Mouse (Mus musculus) frontal cortex, adult 2 months (tissue): ENCODE results near the gene Fam110c. TPM values are rescaled to one million over a fixed set of nuclear protein-coding genes. Genes with fewer than 3 reads are reported as not detected.
"Not testable (repeated sequence)": the region's sequence is repeated elsewhere in the genome, so short reads cannot be mapped to it uniquely, and the experiment has no call there.

Source experiments
- DNase-seq, 2 experiments: peaks; one replicate each; pipeline ENCODE4 v3.0.0; 2022; ENCODE audit warnings: low spot score in 1 of 2; ENCODE audit errors: extremely low spot score in 1 of 2
- polyA plus RNA-seq: library from polyadenylated mRNA; depleted of rRNA; stranded (reverse); fragments of >200 nt; gene quantifications from 2 replicates; pipeline ENCODE4 v1.2.3, GENCODE M21; 2012; rRNA removed

The Fam110c gene
- polyA plus RNA-seq = 0.57 and 0.70 TPM in 2 replicates

DNA sequence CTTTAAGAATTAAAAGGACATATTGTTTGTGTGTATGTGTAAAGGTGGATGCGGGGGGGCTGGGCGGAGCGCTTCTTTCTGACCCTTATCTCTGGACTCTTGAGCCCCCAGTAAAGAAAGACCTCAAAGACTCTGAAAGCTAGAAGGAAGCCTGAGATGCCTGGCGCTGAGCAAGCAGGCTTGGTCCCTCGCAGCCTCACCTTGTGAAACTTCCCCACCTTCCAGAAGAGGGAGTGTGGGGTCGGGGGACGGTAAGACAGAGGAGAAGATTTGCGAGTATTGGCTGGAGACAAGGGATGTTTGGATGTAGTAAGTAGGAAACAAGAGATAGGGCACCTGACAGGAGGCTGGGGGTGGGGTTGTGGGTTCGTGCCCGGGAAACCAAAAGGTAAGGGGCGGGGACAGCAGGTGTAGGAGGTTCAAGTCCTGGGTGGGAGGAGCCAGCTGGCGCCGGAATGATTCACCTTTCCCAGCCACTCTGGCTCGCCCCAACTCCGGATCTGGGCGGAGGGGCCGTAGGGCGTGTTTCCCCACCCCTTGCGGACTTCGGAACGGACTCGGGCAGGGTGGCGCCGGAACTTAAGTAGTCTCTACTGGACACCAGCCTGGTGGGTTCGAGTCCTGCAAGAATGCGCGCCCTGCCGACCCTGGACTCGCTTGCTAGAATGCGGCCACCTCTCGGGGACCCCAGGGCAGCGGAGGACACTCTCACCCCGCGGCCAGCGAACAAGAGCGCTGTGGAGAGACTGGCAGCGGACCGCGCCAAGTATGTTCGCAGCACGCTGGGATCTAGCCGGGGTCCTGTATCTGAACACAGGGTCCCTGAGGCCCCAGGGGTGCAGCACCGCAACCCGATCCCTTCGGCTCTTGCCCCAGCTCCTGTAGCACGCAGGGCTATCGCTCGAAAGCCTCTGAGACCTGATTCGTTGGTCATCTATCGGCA is at the start of gene Fam110c:
Gene Fam110c (plus strand): TSS at position 450 of the 943 bp plus-strand sequence.
- DNase-seq = no peak

GRCm38 (mm10) chr12:31026423-31026822 is 47.2 kb upstream of the Fam110c start:
- no peak for DNase-seq

- DNase-seq = no peak
Measured at GRCm38 (mm10) chr12:31052066-31052465, 21.6 kb upstream of the Fam110c start.

DNA sequence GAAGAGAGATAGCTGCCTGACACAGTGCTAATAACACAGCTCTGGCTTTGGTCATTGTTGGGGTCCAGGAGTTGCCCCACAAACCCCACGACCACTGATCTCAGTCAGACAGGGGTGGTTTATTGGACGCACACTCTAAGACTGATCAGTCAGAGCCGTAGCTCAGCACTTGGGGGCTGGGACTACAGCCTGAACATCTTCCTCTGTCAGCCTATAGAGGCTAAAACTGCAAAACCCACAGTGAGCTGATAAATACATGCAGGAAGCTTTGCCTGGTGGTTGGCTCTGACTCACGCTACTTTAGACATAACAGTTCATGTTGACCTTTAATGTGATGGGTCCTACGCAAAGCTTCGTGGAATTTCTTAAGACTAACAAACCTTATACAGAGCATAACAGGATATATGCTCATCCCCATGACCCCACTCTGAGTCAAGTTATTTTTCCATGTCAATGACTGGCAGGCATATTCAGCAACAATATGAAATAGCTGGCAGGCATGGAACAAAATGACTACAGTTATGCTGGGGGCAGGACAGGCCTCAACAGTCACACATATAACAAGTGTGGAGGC is 17.3 kb upstream of the Fam110c start:
- DNase-seq = no peak

DNA sequence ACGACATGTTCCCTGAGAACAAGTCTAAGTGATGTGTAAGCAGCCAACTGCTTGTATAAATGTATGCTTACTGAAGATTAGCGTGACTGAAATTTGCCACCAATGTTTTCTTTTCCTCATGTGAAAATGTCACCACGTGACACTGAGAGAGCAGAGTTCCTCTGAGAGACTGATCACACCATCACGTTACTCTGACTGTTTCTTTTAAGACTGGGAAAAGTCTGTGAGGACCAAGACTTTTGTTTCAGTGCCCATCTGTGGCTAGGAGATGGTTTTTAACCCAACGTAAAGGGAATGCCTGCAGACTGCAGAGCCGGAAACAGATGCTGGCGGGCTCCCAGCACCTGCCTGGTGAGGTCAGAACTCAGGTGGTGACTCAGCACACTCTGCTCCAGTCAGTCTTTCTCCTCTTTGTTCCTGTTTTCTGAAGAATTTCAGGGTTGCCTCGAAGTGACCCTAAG is 14.2 kb upstream of the Fam110c start:
- DNase-seq = no peak

- no peak for DNase-seq
Measured at GRCm38 (mm10) chr12:31060245-31060644, 13.4 kb upstream of the Fam110c start.

DNA sequence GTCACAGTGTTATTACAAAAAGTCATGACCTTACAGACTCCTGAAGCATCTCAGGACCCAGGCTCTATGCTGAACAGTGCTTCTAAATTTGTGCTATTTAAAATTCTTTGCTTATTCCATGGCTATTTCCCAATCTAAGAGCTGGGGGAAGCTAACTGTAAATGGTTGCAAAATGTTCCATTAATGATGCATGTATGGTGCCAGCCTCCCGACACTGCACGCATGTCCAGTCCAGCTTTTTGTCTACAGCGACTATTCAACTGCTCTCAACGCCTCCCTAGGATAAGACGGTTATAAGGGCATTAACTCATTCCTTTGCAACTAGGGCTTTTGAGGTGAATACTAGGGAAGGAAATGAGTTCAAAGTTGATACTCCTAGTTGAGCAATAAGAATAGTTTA is 2.4 kb upstream of the Fam110c start:
- no peak for DNase-seq

DNA sequence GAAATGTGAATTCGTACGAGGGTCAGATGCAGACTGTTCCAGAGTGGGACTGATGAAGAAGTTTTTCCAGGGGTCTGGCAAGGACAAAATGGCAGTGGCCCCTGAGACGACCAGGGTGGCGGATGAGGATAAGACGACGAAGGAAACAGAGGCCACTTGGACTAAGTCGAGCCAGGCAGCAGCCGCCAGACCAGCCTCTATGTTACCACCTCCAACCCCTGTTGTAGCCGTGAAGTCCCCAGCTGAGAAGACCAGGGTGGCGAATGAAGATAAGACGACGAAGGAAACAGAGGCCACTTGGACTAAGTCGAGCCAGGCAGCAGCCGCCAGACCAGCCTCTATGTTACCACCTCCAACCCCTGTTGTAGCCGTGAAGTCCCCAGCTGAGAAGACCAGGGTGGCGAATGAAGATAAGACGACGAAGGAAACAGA is 710 bp downstream of the Fam110c start:
- DNase-seq = not testable (repeated sequence)

- DNase-seq = no peak
Measured at GRCm38 (mm10) chr12:31074839-31075538, 1.3 kb downstream of the Fam110c start.

DNA sequence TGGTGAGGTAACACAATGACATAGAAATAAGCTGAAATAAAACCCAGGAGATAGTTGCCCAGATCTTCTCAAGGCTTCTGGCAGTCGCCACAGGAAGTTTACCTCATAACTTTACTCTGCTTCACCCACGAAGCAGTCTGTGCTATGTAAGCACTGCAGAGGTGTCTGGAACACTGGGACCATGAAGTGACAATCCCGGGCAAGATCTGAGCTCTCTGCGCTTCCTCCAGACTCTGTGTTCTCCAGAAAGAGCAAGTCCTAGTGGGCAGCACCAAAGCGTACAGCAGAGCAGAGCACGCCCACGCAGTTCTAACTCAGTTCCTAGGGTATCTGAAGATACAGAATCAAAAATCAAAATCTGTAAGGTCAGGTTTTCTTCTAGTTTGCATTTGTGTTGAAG is 3.4 kb downstream of the Fam110c start:
- DNase-seq = no peak

DNA sequence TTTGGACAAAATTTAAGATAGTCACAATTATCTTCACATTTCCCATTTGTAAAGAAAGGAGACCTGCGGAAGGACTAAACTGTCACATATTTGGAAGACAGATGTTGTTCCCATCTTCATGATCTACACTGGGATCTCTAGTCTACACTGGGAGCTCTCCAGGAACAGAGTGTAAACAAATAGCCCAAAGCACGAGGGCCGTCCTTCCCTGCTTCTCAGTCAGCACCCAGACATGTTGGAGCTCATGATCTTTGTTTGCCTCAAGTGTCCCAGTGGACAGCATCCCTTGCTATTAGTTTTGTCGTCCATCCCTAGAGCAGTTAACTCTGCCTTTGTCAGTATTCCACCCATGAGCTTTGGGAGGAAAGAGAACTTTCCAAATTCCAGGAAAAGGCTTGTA is 4.4 kb downstream of the Fam110c start:
- DNase-seq = no peak

DNA sequence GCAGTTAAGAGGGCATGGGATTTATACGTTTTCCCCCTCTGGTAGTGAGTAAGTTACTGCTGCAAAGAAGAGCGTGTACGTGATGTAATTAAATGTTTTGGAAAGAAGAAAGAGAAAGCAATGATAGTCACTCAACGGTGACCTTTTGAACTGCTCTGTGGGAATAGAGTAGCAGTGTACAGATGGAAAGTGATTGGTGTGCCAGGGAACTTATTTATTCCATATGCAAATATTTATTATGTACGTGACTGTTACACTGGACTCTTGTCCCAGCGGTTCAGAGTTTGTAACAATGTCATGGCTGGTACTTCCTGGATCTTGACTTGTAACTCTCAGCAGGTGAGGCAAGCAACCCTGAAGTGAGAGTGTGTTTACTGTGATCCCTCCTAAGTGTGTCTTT is 6.7 kb downstream of the Fam110c start:
- DNase-seq = no peak

- DNase-seq = no peak
Measured at GRCm38 (mm10) chr12:31080890-31081554, 7.4 kb downstream of the Fam110c start.

- DNase-seq = no peak
Measured at GRCm38 (mm10) chr12:31083007-31083406, 9.3 kb downstream of the Fam110c start.

DNA sequence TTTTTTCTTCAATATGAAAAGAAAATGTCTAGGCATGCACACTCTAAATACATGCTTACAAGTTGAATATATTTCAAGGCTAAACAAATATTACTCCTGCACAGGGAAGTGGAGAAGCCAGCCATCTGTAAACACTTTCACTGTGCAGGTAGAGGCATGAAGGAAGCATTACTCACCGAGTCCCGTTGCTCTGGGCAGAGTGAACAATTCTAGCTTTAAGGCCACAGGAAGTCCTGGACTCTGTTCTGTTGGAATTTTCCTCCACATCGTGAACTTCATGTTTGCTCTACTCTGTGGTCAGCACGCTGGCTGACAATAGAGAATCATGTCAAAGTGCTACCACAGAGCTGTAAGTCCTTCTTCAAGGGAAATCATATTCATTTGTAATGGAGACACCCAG is 9.7 kb downstream of the Fam110c start:
- no peak for DNase-seq

GRCm38 (mm10) chr12:31087060-31087459 is 13.4 kb downstream of the Fam110c start:
- no peak for DNase-seq

DNA sequence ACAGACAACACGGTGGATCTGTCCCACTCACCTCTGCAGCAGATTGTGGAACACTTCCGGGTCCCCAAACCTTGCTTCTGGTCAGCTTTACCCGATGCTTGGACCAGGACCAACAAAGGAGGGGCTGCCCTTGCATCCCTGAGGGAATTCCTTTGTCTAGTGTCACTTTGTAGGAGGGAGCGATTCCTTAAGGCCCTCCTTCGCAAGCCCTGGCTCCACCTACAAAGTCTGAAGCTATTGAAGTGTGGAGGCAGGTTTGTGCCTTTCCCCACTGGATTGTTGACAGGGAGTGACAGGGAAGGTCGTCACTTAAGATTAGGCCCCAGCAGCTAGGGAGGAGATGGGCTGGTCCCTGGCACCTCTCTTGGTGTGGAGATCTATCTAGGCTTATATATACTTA is 16.7 kb downstream of the Fam110c start:
- no peak for DNase-seq

- no peak for DNase-seq
Measured at GRCm38 (mm10) chr12:31090882-31091640, 17.4 kb downstream of the Fam110c start.

GRCm38 (mm10) chr12:31092481-31092880 is 18.8 kb downstream of the Fam110c start:
- no peak for DNase-seq

DNA sequence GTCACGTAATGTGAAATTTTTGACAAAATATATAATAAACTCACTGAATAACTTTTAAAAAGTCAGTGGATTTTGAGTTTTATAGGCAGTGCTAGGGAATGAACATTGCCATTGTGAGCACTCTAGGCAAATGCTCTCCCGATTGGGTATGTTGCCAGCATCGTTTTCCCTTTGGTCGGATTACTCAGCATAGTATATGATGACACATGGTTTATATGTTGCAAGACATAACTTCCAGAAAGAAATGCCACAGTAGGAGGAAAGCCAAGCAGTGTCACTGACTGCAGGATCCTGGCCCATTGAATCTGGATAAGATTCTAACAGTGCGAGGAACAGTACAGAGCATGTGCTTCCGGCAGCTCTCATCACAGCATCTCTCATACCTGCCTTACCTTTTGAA is 23.5 kb downstream of the Fam110c start:
- DNase-seq = no peak
